Mouse (Mus musculus) cortical plate, adult 2 months (tissue): Measurements from ENCODE around the gene Lrrc73. TPM values are rescaled to one million over a fixed set of nuclear protein-coding genes. Genes with fewer than 3 reads are reported as not detected.

Experiments used
- H3K27ac ChIP-seq: fragments of 200-500 bp; 2 replicates; pipeline ENCODE4 v1.5.1; 2012; ENCODE audit warnings: low read length, control low read depth, inconsistent platforms; ENCODE audit not compliant: insufficient read depth
- H3K4me1 ChIP-seq: fragments of 200-500 bp; 2 replicates; pipeline ENCODE4 v1.6.1; 2011; ENCODE audit warnings: low read length; ENCODE audit not compliant: control insufficient read depth, insufficient read depth
- H3K4me3 ChIP-seq: fragments of 200-500 bp; 2 replicates; pipeline ENCODE4 v1.5.1; 2011; ENCODE audit warnings: mild to moderate bottlenecking, low read length, control low read depth; ENCODE audit not compliant: insufficient read depth
- CTCF ChIP-seq: fragments of 200-500 bp; IDR thresholded peaks from 2 replicates; pipeline ENCODE4 v1.5.1; 2011; ENCODE audit warnings: mild to moderate bottlenecking, control low read depth, low read length; ENCODE audit not compliant: insufficient read depth; ENCODE audit errors: extremely low read depth
- POLR2A ChIP-seq: fragments of 200-500 bp; IDR thresholded peaks from 2 replicates; pipeline ENCODE4 v1.6.1; 2011; ENCODE audit warnings: mild to moderate bottlenecking, low read length, control low read depth; ENCODE audit not compliant: insufficient read depth; ENCODE audit errors: extremely low read depth
- polyA plus RNA-seq: library from polyadenylated mRNA; depleted of rRNA; stranded (reverse); fragments of >200 nt; gene quantifications from 2 replicates; pipeline ENCODE4 v1.2.3, GENCODE M21; 2012

Gene Lrrc73
- polyA plus RNA-seq, 1 experiment: 68.4 TPM

DNA sequence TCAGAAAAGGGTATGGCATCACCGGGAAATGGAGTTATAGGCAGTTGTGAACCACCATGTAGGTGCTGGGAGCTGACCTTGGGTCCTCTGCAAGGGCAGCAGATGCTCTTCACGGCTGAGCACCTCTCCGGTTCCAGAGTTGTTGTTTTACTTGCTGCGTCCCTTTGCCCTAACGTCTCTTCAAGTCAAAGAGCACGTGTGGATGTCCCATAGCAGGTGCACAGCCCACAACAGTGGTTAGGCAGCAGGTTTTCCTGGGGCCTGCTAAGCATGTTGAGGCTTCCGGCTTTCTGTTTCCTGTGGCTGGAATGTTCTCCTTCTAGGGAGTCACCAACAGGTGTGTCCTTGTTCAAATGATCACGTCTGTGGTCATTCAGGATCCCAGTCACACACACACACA is 30.6 kb downstream of the Lrrc73 start:
- no peak for TF ChIP-seq POLR2A
- TF ChIP-seq CTCF: no peak
- Histone ChIP-seq H3K4me3 (no peak overlapping the region), H3K4me1 (peaks cover 1% of the 10 kb centered on the region; the same call in 1 of the 2 replicates), H3K27ac (no peak overlapping the region)

DNA sequence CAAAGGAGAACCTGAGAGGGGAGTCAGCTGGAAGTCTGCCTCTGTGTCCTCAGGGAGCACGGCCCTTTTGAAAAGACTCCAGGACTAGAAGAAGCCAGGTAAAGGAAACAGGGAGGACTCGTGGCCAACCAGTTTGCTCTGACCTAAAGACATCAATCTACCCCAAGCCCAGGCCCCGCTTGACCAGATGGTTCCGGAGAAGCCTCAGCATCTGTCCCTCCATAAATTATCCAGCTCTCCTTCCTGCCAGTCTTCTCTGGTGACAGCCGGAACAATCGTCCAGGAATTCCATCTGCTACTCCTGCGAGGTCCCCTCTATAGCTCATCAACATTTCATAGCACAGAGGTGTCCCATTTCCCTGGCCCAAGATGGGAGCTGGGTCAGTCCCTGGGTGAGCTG is 31.3 kb downstream of the Lrrc73 start:
- H3K4me3 ChIP-seq: no peak overlapping the region
- H3K4me1 ChIP-seq: peaks cover 1% of the 10 kb centered on the region; the same call in 1 of the 2 replicates
- no peak overlapping the region for H3K27ac ChIP-seq
- TF ChIP-seq CTCF (no peak), POLR2A (no peak)

DNA sequence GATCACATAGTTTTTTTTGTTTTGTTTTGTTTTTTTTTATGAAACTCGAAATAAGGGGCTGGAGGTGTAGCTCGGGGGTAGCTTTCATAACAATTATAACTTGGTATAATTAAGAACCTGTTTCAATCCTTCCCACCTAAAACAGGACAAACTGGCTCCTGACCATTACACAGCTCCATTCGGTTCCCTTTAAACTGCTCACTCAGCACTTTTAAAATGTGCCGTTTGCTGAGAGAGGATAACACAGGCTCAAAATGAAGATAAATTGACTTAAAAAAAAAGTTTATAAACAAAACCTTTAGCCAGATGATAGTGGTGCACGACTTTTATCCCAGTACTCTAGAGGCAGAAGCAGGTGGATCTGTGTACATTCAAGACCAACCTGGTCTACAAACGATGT is 32.1 kb downstream of the Lrrc73 start:
- Histone ChIP-seq H3K27ac (no peak overlapping the region), H3K4me1 (peaks cover 1% of the 10 kb centered on the region; the same call in 1 of the 2 replicates), H3K4me3 (no peak overlapping the region)
- TF ChIP-seq CTCF (no peak), POLR2A (no peak)

DNA sequence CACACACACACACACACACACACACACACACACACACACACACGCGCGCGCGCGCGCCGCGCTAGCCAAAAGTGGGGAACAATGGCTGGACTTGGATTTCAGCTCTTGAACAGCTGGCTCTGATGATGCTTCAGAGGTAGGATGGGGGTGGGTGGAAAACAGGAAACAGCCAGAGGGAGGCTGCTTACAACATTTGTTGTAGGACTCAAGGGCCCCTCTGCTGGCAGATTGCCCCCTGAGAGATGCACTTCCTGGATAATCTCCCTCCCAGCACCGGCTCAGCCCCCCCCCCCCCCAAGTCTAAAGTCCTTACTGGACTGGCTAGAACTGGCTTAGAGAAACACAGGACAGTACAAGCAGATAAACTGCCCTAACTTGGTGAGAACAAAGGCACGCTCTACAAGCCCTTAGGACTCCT is 34.4 kb downstream of the Lrrc73 start:
- Histone ChIP-seq H3K27ac (no peak overlapping the region), H3K4me3 (no peak overlapping the region), H3K4me1 (0 out of 2 replicates have a peak, but pooled peaks cover 1% of the 10 kb centered on the region)
- no peak for TF ChIP-seq CTCF
- no peak for TF ChIP-seq POLR2A

DNA sequence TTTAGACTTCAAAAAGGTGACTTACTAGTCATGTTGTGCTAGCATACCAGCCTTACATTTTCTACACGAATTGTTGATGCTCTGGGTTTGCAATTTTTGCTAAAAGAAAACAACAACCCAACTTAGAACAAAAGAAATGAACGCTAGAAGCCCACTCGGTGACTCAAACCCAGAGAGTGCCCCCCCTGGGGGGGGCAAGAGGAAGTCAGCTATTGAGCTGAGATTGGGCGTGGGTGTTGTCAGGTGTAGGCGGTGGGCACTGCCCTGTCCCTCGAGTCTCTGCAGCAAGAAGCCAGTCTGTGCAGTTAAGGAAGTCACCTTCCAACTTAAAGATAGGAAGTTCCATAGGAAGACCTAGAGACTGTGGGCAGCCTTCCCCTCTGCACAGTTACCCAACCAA is 43.3 kb downstream of the Lrrc73 start:
- 0 out of 2 replicates have a peak, but pooled peaks cover 2% of the 10 kb centered on the region for H3K4me1 ChIP-seq
- H3K4me3 ChIP-seq: peak overlapping the region; percentile 59; the same call in 1 of the 2 replicates
- no peak overlapping the region for H3K27ac ChIP-seq
- TF ChIP-seq CTCF: no peak
- no peak for TF ChIP-seq POLR2A

DNA sequence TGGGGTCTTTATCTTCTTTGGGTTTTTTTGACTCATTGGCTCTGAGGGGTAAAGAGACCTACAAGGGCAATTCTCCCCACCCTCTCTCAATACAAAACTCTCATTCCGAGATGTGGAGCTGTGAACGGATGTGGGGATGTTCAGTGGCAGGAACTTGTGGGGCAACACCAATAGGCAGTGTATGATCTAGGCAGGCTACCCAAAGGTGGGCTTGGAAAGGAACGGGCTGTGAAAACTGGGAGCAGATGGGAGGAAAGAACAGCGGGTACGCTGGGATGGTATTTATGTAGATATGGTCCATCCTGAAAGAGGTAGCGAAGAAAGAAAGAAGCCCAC is 43.7 kb downstream of the Lrrc73 start:
- peak overlapping the region; percentile 59 for H3K4me3 ChIP-seq
- H3K27ac ChIP-seq: peak overlapping the region; percentile 48; the same call in 1 of the 2 replicates
- TF ChIP-seq POLR2A (no peak), CTCF (no peak)
- 0 out of 2 replicates have a peak, but pooled peaks cover 2% of the 10 kb centered on the region for H3K4me1 ChIP-seq

DNA sequence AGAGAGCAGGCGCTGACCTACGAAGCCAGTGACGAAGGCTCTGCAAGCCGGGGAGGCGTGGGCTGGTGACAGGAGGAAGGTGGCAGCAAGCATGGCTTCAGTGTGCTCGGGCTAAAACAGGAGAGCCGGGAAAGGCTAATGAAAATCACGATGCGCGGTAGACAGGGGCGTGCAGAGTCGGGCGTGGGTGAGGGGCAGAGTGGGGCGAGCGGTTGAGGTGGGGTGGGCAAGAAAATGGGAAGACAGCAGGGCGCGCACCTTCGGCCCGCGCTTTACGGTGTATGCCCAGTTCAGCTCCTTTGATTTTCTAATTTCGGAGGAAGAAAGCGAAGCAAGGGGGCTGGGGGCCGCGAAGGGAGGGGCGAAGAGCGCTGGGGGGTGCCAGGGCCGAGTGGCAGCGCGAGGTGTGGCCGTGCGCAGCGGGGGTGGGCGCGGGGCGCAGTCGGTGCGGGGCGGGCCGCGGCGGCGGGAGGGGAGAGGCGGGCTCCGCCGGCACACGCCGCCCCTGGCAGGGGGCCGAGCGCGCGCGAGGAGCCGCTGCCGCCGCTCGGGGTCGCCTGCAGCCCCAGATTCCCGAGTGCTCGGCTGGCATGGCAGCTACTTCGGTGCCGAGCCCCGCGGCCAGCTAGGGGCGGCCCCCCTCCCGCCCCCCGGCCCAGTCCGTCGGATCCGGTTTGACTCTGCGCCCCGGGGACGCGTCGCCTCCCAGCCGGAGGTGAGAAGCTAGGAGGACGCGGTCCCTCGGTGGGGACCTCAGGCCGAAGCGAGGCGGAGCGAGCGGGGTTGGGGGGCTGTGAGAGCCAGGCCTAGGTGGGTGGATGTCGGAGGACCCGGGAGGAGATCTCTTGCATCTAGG is 44.3 kb downstream of the Lrrc73 start, which contains the start of gene Dlk2:
Gene Dlk2, plus strand, starts transcription at position 58 of the 856 bp plus-strand sequence.
- TF ChIP-seq POLR2A: peak; percentile 85
- TF ChIP-seq CTCF: no peak
- H3K4me1 ChIP-seq: 0 out of 2 replicates have a peak, but pooled peaks cover 2% of the 10 kb centered on the region

DNA sequence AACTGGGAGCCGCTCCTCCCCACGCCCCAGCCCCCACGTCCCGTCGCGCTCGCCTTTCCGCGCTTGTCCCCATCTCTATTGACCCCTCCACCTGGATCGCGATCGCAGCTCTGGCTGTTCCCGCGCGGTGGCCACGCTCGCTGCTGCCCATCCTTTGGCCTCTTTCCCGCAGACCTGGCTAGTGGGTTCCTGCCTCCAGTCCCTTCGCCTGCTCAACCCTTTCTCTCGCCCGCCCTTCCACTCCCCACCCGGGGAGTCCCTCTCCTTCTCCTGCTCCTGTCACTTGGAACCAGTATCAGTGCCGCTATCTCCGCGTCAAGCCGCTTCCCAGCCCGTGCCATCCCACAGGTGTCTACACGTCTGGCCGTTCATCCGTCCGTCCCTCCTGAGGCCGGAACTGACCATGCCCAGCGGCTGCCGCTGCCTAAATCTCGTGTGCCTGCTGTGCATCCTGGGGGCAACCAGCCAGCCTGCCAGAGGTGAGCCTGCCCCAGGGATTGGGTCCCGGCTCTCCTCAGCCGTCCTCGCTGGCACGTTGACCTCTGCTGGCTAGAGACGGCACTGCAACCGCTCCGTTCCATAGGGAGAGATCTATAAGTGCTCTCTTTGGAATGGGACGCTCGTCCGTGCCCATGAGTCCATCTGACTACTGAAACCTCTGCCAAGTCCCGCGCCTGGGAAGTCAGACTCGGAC is 45.0 kb downstream of the Lrrc73 start:
- Histone ChIP-seq H3K27ac (peak overlapping the region; percentile 11; the same call in 1 of the 2 replicates), H3K4me3 (peak overlapping the region; percentile 59), H3K4me1 (0 out of 2 replicates have a peak, but pooled peaks cover 2% of the 10 kb centered on the region)
- peak; percentile 78 for TF ChIP-seq CTCF
- no peak for TF ChIP-seq POLR2A

More for the DNA sequence above, 44.3 kb downstream of the Lrrc73 start, which contains the start of gene Dlk2:
- Histone ChIP-seq H3K4me3 (peak within 1 kb of the TSS; percentile 59), H3K27ac (peak within 1 kb of the TSS; percentile 48)

DNA sequence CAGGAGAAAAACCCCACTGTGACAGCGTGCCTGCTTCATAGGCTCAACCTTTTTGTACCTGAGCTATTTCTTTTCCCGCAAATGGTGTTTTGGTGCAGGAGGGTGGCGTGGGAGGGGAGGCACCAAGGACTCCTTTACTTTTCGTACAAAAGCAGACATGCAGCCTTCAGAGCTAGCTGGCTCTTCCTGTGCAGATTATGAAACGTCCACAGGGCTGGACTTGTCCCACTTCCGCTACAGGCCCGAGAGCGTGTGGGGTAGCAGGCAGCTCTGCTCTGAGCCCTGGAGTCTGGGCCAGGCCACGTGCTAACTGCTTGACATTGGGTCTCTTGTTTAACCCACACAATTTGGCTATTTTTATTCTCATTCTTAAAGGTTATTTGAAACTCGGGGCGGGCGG is 48.6 kb downstream of the Lrrc73 start:
- Histone ChIP-seq H3K27ac (no peak overlapping the region; the same call in 1 of the 2 replicates), H3K4me3 (no peak overlapping the region), H3K4me1 (0 out of 2 replicates have a peak, but pooled peaks cover 2% of the 10 kb centered on the region)
- TF ChIP-seq POLR2A (no peak), CTCF (no peak)
